Mouse (Mus musculus) regulatory T cell (primary cell): Measurements from ENCODE around the gene Gm49325.

Experiments
- in situ Hi-C: fragments of 300-600 bp; cut with MboI, MseI; formaldehyde crosslinking; loops from one replicate; pipeline ENCODE4 v1.15.1; 2025; ENCODE audit warnings: high pct_unique_total_duplicates

Gene Gm49325

GRCm38 (mm10) chr10:77589117-77589516 lies 16.9 kb upstream of the Gm49325 start:
- in situ Hi-C loops = no loop called here

GRCm38 (mm10) chr10:77589749-77590148 lies 16.2 kb upstream of the Gm49325 start:
- in situ Hi-C loops = no loop called here

GRCm38 (mm10) chr10:77590812-77591211 lies 15.2 kb upstream of the Gm49325 start:
- in situ Hi-C loops = no loop called here

GRCm38 (mm10) chr10:77591546-77591945 lies 14.5 kb upstream of the Gm49325 start:
- in situ Hi-C loops = no loop called here

GRCm38 (mm10) chr10:77596060-77596459 lies 9.9 kb upstream of the Gm49325 start:
- in situ Hi-C loops = no loop called here

GRCm38 (mm10) chr10:77603021-77603420 lies 3.0 kb upstream of the Gm49325 start:
- in situ Hi-C loops = loop anchor here (5.0 kb wide), 1 partner anchor 86 kb away; the partner anchor contains the start of gene Fam207a

- in situ Hi-C loops = loop anchor here (5.0 kb wide), 1 partner anchor 87 kb away; the partner anchor contains the start of gene Fam207a
These were observed 1.9 kb upstream of the Gm49325 start for GRCm38 (mm10) chr10:77604111-77604510.

GRCm38 (mm10) chr10:77604958-77605357 lies 1.0 kb upstream of the Gm49325 start:
- in situ Hi-C loops = loop anchor here (5.0 kb wide), 1 partner anchor 88 kb away; the partner anchor contains the start of gene Fam207a

GRCm38 (mm10) chr10:77605368-77605767 lies 629 bp upstream of the Gm49325 start:
- in situ Hi-C loops = no loop called here

- in situ Hi-C loops = no loop called here
These were observed 858 bp downstream of the Gm49325 start for GRCm38 (mm10) chr10:77606855-77607254.

GRCm38 (mm10) chr10:77607441-77607840 lies 1.4 kb downstream of the Gm49325 start:
- in situ Hi-C loops = no loop called here

- in situ Hi-C loops = no loop called here
These were observed 2.6 kb downstream of the Gm49325 start for GRCm38 (mm10) chr10:77608589-77608988.

GRCm38 (mm10) chr10:77610221-77610961 lies 4.4 kb downstream of the Gm49325 start:
- in situ Hi-C loops = no loop called here

- in situ Hi-C loops = no loop called here
These were observed 7.4 kb downstream of the Gm49325 start for GRCm38 (mm10) chr10:77613409-77613808.

- in situ Hi-C loops = no loop called here
These were observed 9.7 kb downstream of the Gm49325 start for GRCm38 (mm10) chr10:77615647-77616046.

GRCm38 (mm10) chr10:77616166-77616565 lies 10.2 kb downstream of the Gm49325 start:
- in situ Hi-C loops = no loop called here

- in situ Hi-C loops = no loop called here
These were observed 10.9 kb downstream of the Gm49325 start for GRCm38 (mm10) chr10:77616926-77617325.

- in situ Hi-C loops = no loop called here
These were observed 15.5 kb downstream of the Gm49325 start for GRCm38 (mm10) chr10:77621546-77621945.

- in situ Hi-C loops = no loop called here
These were observed 16.3 kb downstream of the Gm49325 start, which contains the start of gene Ube2g2 for GRCm38 (mm10) chr10:77622055-77622988. Ube2g2 (plus strand) TSS chr10:77622275.

- in situ Hi-C loops = no loop called here
These were observed 17.1 kb downstream of the Gm49325 start for GRCm38 (mm10) chr10:77623069-77623492.

- in situ Hi-C loops = no loop called here
These were observed 17.8 kb downstream of the Gm49325 start for GRCm38 (mm10) chr10:77623639-77624400.
